ENCODE assay signal across 23 mouse cellular contexts in genomic region chr7:112512257-112512656, GRCm38 (mm10).
A peak's percentile ranks its signal among the peaks of the same experiment; 100 is the strongest.
DNase-seq lines count a peak whose midpoint lies in the region; ATAC-seq and TF ChIP-seq lines count a peak whose summit lies in the region.
"Had no signal": no experiment of that assay in that cellular context is flagged by ENCODE, and none has a peak within 500 bp of the region (broad histone marks: within the 10 kb centered on the region; RNA-seq: fewer than 3 reads in every experiment).

No protein-coding gene starts in this region.

- H3K9me3 ChIP-seq in heart, embryonic 13.5 days = no peaks in the 10 kb centered on the region
- H3K9me3 ChIP-seq in limb, embryonic 14.5 days (ENCODE audit: control insufficient read depth, low read length) = no peaks in the 10 kb centered on the region
- H3K9me3 ChIP-seq in limb, embryonic 10.5 days (replicated peaks) = no peaks in the 10 kb centered on the region
- no peaks in the 10 kb centered on the region for H3K9me3 ChIP-seq in embryonic facial prominence, embryonic 10.5 days
- H3K9me3 ChIP-seq: hindbrain, embryonic 13.5 days; midbrain, embryonic 12.5 days had no signal

- TF ChIP-seq POLR2A in limb, embryonic 14.5 days (IDR thresholded peaks at IDR 0.05; ENCODE audit: borderline replicate concordance, extremely low read depth, insufficient read depth, insufficient read length) = no peak
- TF ChIP-seq POLR2A in embryonic fibroblast, embryonic 13.5 days (IDR thresholded peaks at IDR 0.05; ENCODE audit: low read depth, low read length) = no peak

- DNase-seq in heart, adult 8-10 months (ENCODE audit: low spot score) = no peak
- DNase-seq in limb, embryonic 14.5 days (ENCODE audit: low spot score) = no peak
- no peak for DNase-seq in limb, embryonic 10.5 days (ENCODE audit: low spot score)
- DNase-seq in embryonic facial prominence, embryonic 10.5 days (ENCODE audit: low spot score) = no peak
- DNase-seq in adrenal gland, adult (ENCODE audit: inconsistent age in 2 of 2, low spot score in 1 of 2) = no peak
- DNase-seq: adrenal gland, postnatal 25 days; B cell, adult 2 months; cerebellum, adult 8-10 months; cerebellum, postnatal 36 days; embryo, embryonic 11 days; gastrocnemius, postnatal 10 days; kidney, adult 18-20 months; left cerebral cortex, postnatal 4 days had no signal

- no peaks in the 10 kb centered on the region for H3K27me3 ChIP-seq in heart, embryonic 13.5 days (replicated peaks)
- H3K27me3 ChIP-seq in limb, embryonic 14.5 days (ENCODE audit: control insufficient read depth, insufficient read depth, low read length) = no peaks in the 10 kb centered on the region
- H3K27me3 ChIP-seq in limb, embryonic 10.5 days (ENCODE audit: low read depth, poor library complexity, severe bottlenecking) = no peaks in the 10 kb centered on the region
- no peaks in the 10 kb centered on the region for H3K27me3 ChIP-seq in embryonic facial prominence, embryonic 10.5 days (replicated peaks; ENCODE audit: low read depth, poor library complexity, severe bottlenecking)
- H3K27me3 ChIP-seq: CH12.LX; midbrain, embryonic 12.5 days had no signal

- WGBS in heart, embryonic 13.5 days = 23% methylated on average over 3 of the region's 3 CpGs
- 29% methylated on average over 3 of the region's 3 CpGs for WGBS in limb, embryonic 14.5 days
- WGBS in limb, embryonic 10.5 days = 61% methylated on average over 3 of the region's 3 CpGs
- WGBS in embryonic facial prominence, embryonic 10.5 days = 36% methylated on average over 3 of the region's 3 CpGs

- H3K27ac ChIP-seq in heart, embryonic 13.5 days (replicated peaks) = peak overlapping the region; percentile 66
- H3K27ac ChIP-seq in limb, embryonic 14.5 days (replicated peaks; ENCODE audit: low read depth, low read length) = 0 out of 2 replicates have a peak overlapping the region, but pooled peaks have one; percentile 19
- no peak overlapping the region for H3K27ac ChIP-seq in limb, embryonic 10.5 days
- H3K27ac ChIP-seq in embryonic facial prominence, embryonic 10.5 days (replicated peaks) = peak overlapping the region; percentile 65
- H3K27ac ChIP-seq in embryonic fibroblast, embryonic 13.5 days (ENCODE audit: insufficient read depth, low read length) = peak overlapping the region; percentile 55
- H3K27ac ChIP-seq: hindbrain, embryonic 13.5 days; midbrain, embryonic 12.5 days had no signal

- 0 out of 2 replicates have a peak overlapping the region, but pooled peaks have one; percentile 19 for H3K9ac ChIP-seq in heart, embryonic 13.5 days
- no peak overlapping the region for H3K9ac ChIP-seq in limb, embryonic 14.5 days (ENCODE audit: low read depth, low read length, severe bottlenecking)
- H3K9ac ChIP-seq: hindbrain, embryonic 13.5 days; midbrain, embryonic 12.5 days had no signal

- peak overlapping the region; percentile 10; the same call in 1 of the 2 replicates for H3K4me2 ChIP-seq in heart, embryonic 13.5 days
- no peak overlapping the region for H3K4me2 ChIP-seq in limb, embryonic 14.5 days (replicated peaks; ENCODE audit: low read depth, low read length, severe bottlenecking)
- H3K4me2 ChIP-seq: hindbrain, embryonic 13.5 days; midbrain, embryonic 12.5 days had no signal

- H3K4me1 ChIP-seq in heart, embryonic 13.5 days = peaks cover 63% of the 10 kb centered on the region
- H3K4me1 ChIP-seq in limb, embryonic 14.5 days (ENCODE audit: control insufficient read depth, insufficient read depth, low read length) = peaks cover 40% of the 10 kb centered on the region
- peaks cover 57% of the 10 kb centered on the region for H3K4me1 ChIP-seq in limb, embryonic 10.5 days
- H3K4me1 ChIP-seq in embryonic facial prominence, embryonic 10.5 days = peaks cover 52% of the 10 kb centered on the region
- peaks cover 18% of the 10 kb centered on the region for H3K4me1 ChIP-seq in embryonic fibroblast, embryonic 13.5 days (ENCODE audit: control insufficient read depth, insufficient read depth, low read length)

- ATAC-seq in heart, embryonic 13.5 days (ENCODE audit: extremely low read depth, insufficient number of reproducible peaks, low FRiP score, low TSS enrichment) = no peak
- ATAC-seq in limb, embryonic 14.5 days (ENCODE audit: low FRiP score, low read depth) = no peak
- ATAC-seq: forebrain, embryonic 14.5 days; inflammation-experienced regulatory T-cells, adult 6 months; lung, postnatal 0 days had no signal

- H3K4me3 ChIP-seq in heart, embryonic 13.5 days = no peak overlapping the region
- no peak overlapping the region for H3K4me3 ChIP-seq in limb, embryonic 14.5 days (replicated peaks; ENCODE audit: low read length)
- no peak overlapping the region for H3K4me3 ChIP-seq in limb, embryonic 10.5 days
- no peak overlapping the region for H3K4me3 ChIP-seq in embryonic facial prominence, embryonic 10.5 days
- no peak overlapping the region for H3K4me3 ChIP-seq in embryonic fibroblast, embryonic 13.5 days (ENCODE audit: insufficient read depth, low read length)
- H3K4me3 ChIP-seq: erythroblast, embryonic 14.5 days; hindbrain, embryonic 13.5 days; midbrain, embryonic 12.5 days had no signal

- no peaks in the 10 kb centered on the region for H3K36me3 ChIP-seq in heart, embryonic 13.5 days
- no peaks in the 10 kb centered on the region for H3K36me3 ChIP-seq in limb, embryonic 14.5 days (ENCODE audit: control insufficient read depth, insufficient read depth, low read length)
- H3K36me3 ChIP-seq in limb, embryonic 10.5 days = no peaks in the 10 kb centered on the region
- no peaks in the 10 kb centered on the region for H3K36me3 ChIP-seq in embryonic facial prominence, embryonic 10.5 days (replicated peaks)
- H3K36me3 ChIP-seq: G1E; hindbrain, embryonic 13.5 days; midbrain, embryonic 12.5 days had no signal

- no peak for TF ChIP-seq CTCF in embryonic fibroblast, embryonic 13.5 days (IDR thresholded peaks at IDR 0.05; ENCODE audit: borderline replicate concordance, insufficient read depth, low read length)
